Mouse (Mus musculus): ENCODE data around the gene Clpsl2. TPM values are rescaled to one million over a fixed set of nuclear protein-coding genes. Genes with fewer than 3 reads are reported as not detected.

Clpsl2 gene
- polyA plus RNA-seq, 1 experiment from 2014 or later: not detected

GRCm38 (mm10) chr17:28592998-28593397, 43.8 kb downstream of the Clpsl2 start:
- H3K27me3 ChIP-seq: no peaks in the 10 kb centered on the region
- no peaks in the 10 kb centered on the region for H3K9me3 ChIP-seq (replicated peaks)
- no peak overlapping the region for H3K4me3 ChIP-seq (replicated peaks)
- H3K4me1 ChIP-seq (replicated peaks): no peaks in the 10 kb centered on the region
- H3K27ac ChIP-seq: no peak overlapping the region
- WGBS (ENCODE audit: insufficient replicate concordance): 13% methylated on average over 4 of the region's 4 CpGs
- H3K4me2 ChIP-seq: no peak overlapping the region
- DNase-seq (peak; percentile 56), ATAC-seq (ENCODE audit: low read depth) (no peak)
- H3K9ac ChIP-seq: no peak overlapping the region
- H3K36me3 ChIP-seq: peaks cover 89% of the 10 kb centered on the region

- peaks cover 86% of the 10 kb centered on the region for H3K36me3 ChIP-seq
- whole genome bisulfite sequencing (ENCODE audit: insufficient replicate concordance): 50% methylated on average over 4 of the region's 4 CpGs
- no peak overlapping the region for H3K4me3 ChIP-seq (replicated peaks)
- no peaks in the 10 kb centered on the region for H3K27me3 ChIP-seq
- ATAC-seq (ENCODE audit: low read depth): 0 out of 2 replicates have a peak, but pooled peaks have one; percentile 34
- no peaks in the 10 kb centered on the region for H3K9me3 ChIP-seq (replicated peaks)
- H3K4me2 ChIP-seq: no peak overlapping the region
- H3K4me1 ChIP-seq (replicated peaks): no peaks in the 10 kb centered on the region
- H3K27ac ChIP-seq: no peak overlapping the region
- no peak for DNase-seq
- no peak overlapping the region for H3K9ac ChIP-seq
Observed at GRCm38 (mm10) chr17:28593965-28594364, 44.8 kb downstream of the Clpsl2 start.

DNA sequence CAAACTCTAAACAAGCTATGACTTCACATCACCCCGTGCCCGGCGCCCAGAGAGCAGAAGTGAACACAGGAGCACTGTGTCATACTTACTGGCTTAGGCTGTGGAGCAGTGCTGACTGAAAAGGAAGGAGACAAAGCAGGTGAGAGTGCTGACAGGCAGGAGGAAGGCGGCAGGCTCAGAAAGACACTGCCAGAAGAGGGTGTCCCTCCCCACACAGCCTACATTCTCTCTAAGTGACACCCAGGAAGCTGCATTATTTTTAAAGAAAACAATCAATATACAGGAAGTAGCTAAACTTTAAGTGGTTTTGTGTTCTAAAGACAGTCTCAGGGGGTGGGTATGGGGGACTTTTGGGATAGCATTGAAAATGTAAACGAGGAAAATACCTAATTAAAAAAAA, 51.6 kb downstream of the Clpsl2 start:
- Histone ChIP-seq H3K4me1 (replicated peaks) (no peaks in the 10 kb centered on the region), H3K27me3 (no peaks in the 10 kb centered on the region), H3K4me3 (replicated peaks) (no peak overlapping the region), H3K27ac (no peak overlapping the region), H3K9ac (no peak overlapping the region), H3K36me3 (peaks cover 91% of the 10 kb centered on the region), H3K4me2 (no peak overlapping the region), H3K9me3 (replicated peaks) (no peaks in the 10 kb centered on the region)
- ATAC-seq (ENCODE audit: low read depth) (no peak), DNase-seq (no peak)
- 72% methylated on average over 5 of the region's 5 CpGs for WGBS (ENCODE audit: insufficient replicate concordance)

DNA sequence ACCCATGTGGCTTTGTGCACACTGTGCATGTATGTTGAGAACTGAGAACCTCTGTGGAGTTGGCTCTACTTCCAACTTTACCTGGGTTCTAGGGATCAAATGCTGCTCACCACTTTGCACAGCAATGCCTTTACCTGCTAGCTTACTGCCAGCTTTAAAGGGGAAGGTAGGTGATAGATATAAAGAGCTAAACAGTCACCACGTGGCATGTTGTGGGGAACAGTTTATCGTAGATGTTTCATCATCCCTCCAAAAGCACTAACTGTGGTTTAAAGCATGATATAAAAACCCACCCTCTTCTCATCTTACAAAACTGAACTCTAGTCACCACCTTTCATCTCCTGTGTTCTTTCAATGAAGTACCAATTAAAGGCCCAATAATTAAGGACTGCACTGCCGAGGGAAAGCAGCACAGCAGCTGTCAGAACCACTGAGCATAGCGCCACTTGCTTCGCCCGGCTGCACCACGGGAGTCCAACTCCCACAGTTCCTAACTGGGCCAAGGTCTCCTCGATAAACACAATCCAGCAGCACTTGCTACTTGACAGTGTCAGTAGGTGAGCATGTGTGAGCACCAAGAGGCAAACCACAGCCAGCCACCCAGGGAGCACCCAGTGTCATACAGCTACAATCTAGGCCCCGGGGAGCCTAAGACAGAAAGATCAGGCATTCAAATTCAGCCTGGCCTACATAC, 52.5 kb downstream of the Clpsl2 start:
- H3K27ac ChIP-seq: no peak overlapping the region
- WGBS (ENCODE audit: insufficient replicate concordance): 87% methylated on average over 9 of the region's 9 CpGs
- H3K9ac ChIP-seq: no peak overlapping the region
- DNase-seq: no peak
- H3K27me3 ChIP-seq: no peaks in the 10 kb centered on the region
- no peaks in the 10 kb centered on the region for H3K4me1 ChIP-seq (replicated peaks)
- no peak for ATAC-seq (ENCODE audit: low read depth)
- no peaks in the 10 kb centered on the region for H3K9me3 ChIP-seq (replicated peaks)
- H3K4me3 ChIP-seq (replicated peaks): no peak overlapping the region
- no peak overlapping the region for H3K4me2 ChIP-seq
- peaks cover 90% of the 10 kb centered on the region for H3K36me3 ChIP-seq

Small RNAs within 50 kb of the gene (microRNA-seq; reads per million reads assigned to microRNA genes)
- gene Gm25195 (not detected), gene Mir6969 (not detected)

Other genes with a start within 250 kb of the Clpsl2 start
- gene Fance, start 235.9 kb upstream of the Clpsl2 start, polyA plus RNA-seq (2015; fragmentation: Nextera tagmentation; extraction: Ambion mirVana): 11.3 and 13.5 TPM in 2 replicates
- gene Rpl10a, start 220.9 kb upstream of the Clpsl2 start, polyA plus RNA-seq (2015; fragmentation: Nextera tagmentation; extraction: Ambion mirVana): 372 and 464 TPM in 2 replicates
- gene Tead3, start 198.6 kb upstream of the Clpsl2 start, polyA plus RNA-seq (2015; fragmentation: Nextera tagmentation; extraction: Ambion mirVana): 0.76 and 0.96 TPM in 2 replicates
- gene Tulp1, start 184.2 kb upstream of the Clpsl2 start, polyA plus RNA-seq (2015; fragmentation: Nextera tagmentation; extraction: Ambion mirVana): 0.52 and 1.3 TPM in 2 replicates
- 10.8 and 12.0 TPM in 2 replicates for gene Fkbp5, start 31.9 kb upstream of the Clpsl2 start, polyA plus RNA-seq (2015; fragmentation: Nextera tagmentation; extraction: Ambion mirVana)
- gene Armc12, start 18.6 kb upstream of the Clpsl2 start, polyA plus RNA-seq (2015; fragmentation: Nextera tagmentation; extraction: Ambion mirVana): not detected in 2 replicates
- 3.2 and 3.4 TPM in 2 replicates for gene Clps, start 11.4 kb downstream of the Clpsl2 start, polyA plus RNA-seq (2015; fragmentation: Nextera tagmentation; extraction: Ambion mirVana)
- 0.17 TPM in 1 of 2 replicates, not detected in the other for gene Lhfpl5, start 26.2 kb downstream of the Clpsl2 start, polyA plus RNA-seq (2015; fragmentation: Nextera tagmentation; extraction: Ambion mirVana)
- 54.3 and 57.7 TPM in 2 replicates for gene Srpk1, start 73.3 kb downstream of the Clpsl2 start, polyA plus RNA-seq (2015; fragmentation: Nextera tagmentation; extraction: Ambion mirVana)
- 0.09 and 0.20 TPM in 2 replicates for gene Slc26a8, start 140.8 kb downstream of the Clpsl2 start, polyA plus RNA-seq (2015; fragmentation: Nextera tagmentation; extraction: Ambion mirVana)
- 30.8 and 32.5 TPM in 2 replicates for gene Mapk14, start 141.9 kb downstream of the Clpsl2 start, polyA plus RNA-seq (2015; fragmentation: Nextera tagmentation; extraction: Ambion mirVana)
- 0.75 and 1.2 TPM in 2 replicates for gene AC170998.1, start 176.7 kb downstream of the Clpsl2 start, polyA plus RNA-seq (2015; fragmentation: Nextera tagmentation; extraction: Ambion mirVana)
- gene Mapk13, start 219.9 kb downstream of the Clpsl2 start, polyA plus RNA-seq (2015; fragmentation: Nextera tagmentation; extraction: Ambion mirVana): 1.7 and 2.2 TPM in 2 replicates